Mouse (Mus musculus): ENCODE data around the gene 9930111J21Rik1.
"Not testable (repeated sequence)": the region's sequence is repeated elsewhere in the genome, so short reads cannot be mapped to it uniquely, and the experiment has no call there.

The 9930111J21Rik1 gene

DNA sequence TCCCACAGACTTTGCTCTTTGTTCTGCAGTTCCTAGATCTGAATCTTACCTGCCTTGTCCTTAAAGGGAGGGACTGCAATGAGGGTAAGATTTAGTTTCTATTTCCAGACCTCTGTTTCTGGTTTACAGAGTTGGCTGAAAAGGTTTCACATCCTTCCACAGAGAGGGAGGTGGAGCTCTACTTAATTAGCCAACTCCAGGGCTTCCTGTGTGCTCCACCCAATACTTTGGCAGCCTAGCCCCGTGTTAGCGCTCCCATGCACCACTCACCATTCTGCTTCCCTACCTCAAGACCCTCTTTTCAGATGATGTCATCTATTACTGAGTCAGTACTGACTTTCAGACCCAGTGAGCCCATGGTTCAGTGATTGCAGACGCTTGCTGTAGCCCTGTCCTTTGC is at the start of gene 9930111J21Rik1:
9930111J21Rik1 (minus strand) TSS at position 148 of the 400 bp plus-strand sequence.
- DNase-seq (ENCODE audit: low read depth, low spot score) = not testable (repeated sequence)

DNA sequence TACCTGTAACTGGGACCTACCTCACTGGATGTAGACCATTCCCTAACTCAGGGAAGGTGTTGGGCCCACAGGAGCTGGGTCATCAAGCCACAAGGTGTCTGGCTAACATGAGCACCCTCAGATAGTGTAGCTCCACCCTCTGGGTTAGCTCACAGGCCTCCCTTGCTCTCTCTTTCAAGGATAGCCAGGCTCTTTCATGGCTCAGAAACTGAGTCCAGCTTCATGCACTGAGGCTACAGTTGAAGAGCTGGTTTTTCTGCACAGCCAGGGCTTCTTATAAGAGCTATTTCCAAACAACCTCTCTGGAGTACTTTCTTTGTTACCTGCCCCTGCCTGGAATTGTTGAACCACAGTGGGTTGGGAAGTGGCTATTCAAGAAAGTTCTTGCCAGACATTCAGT is 32.9 kb upstream of the 9930111J21Rik1 start:
- DNase-seq (ENCODE audit: low read depth, low spot score) = not testable (repeated sequence)

DNA sequence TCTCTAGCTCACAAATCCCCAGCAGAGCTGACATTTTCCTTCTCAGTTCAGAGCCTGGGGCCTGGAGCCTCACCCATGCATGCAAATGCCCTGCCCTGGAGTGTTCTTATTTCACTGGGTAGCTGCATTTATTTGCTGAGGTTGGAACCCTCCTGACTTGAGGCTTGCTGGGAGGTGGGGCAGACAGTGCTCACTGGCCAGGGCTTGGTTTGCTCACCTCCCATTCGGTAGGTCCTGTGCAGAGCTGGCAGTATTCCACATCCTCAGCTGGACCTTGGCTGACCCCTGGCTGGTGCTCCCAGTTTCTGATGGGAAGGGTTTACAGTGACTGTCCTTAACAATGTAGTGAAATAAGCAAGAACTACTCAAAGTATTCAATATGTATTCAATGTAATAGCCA is 27.6 kb upstream of the 9930111J21Rik1 start:
- DNase-seq (ENCODE audit: low read depth, low spot score) = not testable (repeated sequence)

DNA sequence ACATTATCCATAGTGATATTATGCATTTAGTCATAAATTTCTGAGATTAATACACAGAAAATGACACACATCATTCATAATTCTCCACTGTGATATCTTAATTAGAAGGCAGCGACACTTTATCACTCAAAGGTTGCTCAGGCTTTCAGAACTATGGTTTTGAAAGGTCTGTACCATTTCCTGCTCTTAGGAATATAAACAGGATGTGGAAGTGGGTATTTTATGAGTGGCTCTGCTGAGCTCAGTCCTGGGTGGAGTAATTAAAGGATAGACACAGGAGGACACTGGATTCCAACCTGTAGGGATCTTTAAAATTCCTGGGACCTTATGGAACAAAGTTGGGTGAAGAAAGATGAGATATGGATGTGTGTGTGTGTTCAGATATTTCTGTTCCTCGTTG is 27.1 kb upstream of the 9930111J21Rik1 start:
- DNase-seq (ENCODE audit: low read depth, low spot score) = not testable (repeated sequence)

DNA sequence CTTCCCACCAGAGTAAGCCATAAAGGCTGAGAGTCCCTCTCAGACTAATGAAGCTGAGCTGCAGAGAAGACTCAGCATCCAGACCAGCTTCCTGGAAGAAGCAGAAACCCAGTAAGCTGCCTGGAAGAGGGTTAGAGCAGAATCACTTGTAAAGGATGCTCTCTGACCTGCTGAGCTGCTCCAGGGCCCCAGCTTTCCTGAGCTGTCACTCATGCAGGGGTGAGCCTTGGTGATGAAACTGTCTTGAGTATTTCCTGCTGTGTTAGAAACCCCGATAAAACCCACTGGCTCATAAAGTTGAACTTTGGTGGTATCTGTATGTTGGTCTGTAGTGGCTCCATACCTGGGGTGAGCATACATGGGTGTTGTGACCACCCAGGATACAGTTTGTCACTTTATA is 21.2 kb upstream of the 9930111J21Rik1 start:
- DNase-seq (ENCODE audit: low read depth, low spot score) = not testable (repeated sequence)

DNA sequence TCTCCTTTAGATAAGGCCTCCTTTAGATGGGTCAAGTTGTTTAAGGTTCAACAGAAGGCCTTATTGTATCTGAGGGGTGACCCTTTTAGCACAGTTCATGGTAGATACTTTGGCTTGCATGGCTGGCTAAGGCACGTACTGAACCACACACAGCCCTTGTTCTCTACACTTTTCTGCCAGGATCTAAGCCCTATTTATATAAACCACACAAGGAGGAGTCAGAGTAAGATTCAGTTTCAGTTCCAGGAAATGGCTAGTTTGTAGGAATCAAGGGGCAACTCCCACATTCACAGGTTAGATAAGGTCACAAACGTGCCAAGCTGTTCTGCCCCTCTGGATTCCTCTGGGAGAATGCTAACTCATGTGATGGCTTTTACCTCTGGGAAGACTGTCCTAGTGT is 14.8 kb upstream of the 9930111J21Rik1 start, which contains the start of gene Tgtp1:
Tgtp1 (minus strand) TSS at position 155 of the 400 bp plus-strand sequence.
- DNase-seq (ENCODE audit: low read depth, low spot score) = not testable (repeated sequence)

DNA sequence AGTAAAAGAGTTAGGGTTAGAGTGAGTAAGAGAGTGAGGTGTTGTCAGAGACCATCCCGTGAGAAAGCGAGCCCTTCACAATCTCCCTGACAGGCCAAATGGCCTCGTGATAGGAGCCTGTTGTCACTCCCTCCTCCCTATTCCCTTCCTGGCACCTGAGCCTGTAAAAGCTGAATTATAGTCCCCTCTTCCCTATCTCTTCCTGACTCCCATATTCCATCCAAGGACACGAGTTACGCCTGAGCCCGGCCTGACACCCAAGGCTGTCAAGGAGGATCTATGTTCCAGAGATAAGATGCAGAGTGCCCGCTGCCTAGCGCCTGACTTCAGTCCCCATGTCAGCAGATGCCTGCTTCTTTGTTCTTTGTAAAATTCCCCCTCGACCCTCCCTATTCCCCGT is 14.1 kb upstream of the 9930111J21Rik1 start:
- DNase-seq (ENCODE audit: low read depth, low spot score) = not testable (repeated sequence)

DNA sequence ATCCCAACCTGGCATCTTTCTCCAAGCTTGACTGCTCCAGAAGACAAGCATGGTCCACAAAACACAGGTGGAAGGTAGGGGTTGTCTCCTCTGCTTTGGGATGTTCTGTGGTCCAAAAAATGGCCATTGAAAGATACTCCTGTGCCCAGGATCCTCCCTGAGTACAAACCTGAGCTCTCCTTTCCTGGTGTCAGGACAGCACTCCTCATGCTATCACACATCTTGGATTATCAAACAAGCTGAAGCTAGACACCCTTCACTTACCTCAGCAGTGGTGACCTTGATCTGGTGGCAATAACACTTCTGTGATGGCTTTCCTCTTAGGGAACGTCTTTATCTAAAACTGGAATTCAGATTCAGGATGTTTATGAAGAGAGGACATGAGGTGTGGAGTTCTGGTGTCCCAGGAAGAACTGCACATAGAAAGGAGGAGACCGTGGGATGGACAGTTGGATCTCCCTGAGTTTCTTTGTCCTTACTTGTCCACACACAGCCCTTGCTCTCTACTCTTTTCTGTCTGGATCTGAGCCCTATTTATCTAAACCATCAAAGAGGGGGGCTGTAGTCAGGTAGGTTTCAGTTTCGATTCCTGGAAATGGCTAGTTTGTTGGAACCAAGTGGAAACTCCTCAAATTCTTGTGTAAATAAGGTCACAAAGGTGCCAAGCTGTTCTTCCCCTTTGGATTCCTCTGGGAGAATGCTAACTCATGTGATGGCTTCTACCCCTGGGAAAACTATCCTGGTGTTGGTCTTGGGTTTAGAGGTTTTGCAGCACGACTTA is 12.7 kb upstream of the 9930111J21Rik1 start, which contains the start of gene Gm12185:
Gm12185 (minus strand) TSS at position 487 of the 781 bp plus-strand sequence.
- DNase-seq (ENCODE audit: low read depth, low spot score) = not testable (repeated sequence)

DNA sequence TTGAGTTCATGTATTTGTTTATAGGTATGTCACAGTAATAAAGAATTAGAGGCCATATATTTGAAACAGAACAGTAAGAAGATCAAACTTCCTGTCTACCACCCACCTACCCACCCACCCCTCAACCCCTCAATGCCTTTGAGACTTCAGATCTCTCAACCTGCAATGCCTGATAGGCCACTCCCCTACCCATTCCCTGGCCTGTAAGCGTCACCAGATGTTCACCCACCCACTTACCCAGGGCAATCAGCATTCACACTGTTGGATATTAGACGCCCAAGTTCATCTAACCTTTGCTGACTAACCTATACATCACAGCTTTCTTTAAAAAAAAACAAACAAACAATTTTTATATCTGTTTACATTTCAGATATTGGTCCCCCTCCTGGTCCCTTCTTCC is 10.8 kb upstream of the 9930111J21Rik1 start:
- not testable (repeated sequence) for DNase-seq (ENCODE audit: low read depth, low spot score)

DNA sequence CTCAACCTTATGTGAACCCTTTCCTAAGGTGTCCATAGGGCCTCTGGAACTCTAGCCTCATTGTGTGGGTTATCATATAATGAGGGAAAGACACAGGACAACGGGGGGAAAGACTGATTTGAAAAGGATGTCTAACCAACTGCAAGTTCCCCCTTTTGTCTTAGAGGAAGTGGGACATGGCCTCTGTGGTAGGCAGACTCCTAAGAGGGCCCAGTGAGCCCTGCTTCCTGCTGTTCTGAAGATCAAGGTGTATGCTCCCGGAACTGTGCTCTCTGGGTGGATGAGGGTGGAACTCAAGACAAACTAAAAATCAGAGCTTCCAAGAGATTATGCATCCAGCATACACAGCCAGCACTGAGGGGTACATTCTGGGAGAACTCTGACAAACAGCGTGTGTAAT is 9.0 kb upstream of the 9930111J21Rik1 start:
- not testable (repeated sequence) for DNase-seq (ENCODE audit: low read depth, low spot score)

DNA sequence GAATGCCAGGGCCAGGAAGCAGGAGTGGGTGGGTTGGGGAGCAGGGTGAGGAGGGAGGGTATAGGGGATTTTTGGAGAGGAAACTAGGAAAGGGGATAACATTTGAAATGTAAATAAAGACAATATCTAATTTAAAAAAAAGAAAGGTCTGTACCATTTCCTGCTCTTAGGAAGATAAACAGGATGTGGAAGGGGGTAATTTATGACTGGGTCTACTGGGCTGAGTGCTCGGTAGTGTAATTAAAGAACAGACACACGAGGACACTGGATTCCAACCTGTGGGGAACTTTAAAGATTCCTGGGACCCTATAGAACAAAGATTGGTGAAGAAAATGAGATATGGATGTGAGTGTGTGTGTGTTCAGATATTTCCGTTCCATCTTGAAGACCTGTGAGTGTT is 3.6 kb upstream of the 9930111J21Rik1 start:
- not testable (repeated sequence) for DNase-seq (ENCODE audit: low read depth, low spot score)

DNA sequence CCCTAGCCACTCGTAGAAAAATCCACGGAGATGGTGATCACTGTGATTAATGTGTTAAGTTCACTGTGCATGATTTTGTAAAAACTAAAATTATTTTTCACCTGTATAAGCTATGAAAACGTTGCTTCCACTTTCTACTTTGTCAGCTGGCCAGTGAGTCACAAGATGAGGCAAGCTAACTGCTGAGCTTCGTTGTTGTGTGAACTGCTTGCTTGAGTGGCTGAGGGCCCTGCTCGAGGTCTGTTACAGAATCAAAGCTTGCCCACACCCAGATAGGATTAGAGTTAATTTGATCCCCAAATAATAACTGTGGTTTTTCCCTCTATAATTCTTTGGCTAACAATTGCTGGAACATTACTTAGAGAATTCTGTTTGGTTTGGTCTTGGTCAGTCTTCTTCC is 854 bp upstream of the 9930111J21Rik1 start:
- not testable (repeated sequence) for DNase-seq (ENCODE audit: low read depth, low spot score)

DNA sequence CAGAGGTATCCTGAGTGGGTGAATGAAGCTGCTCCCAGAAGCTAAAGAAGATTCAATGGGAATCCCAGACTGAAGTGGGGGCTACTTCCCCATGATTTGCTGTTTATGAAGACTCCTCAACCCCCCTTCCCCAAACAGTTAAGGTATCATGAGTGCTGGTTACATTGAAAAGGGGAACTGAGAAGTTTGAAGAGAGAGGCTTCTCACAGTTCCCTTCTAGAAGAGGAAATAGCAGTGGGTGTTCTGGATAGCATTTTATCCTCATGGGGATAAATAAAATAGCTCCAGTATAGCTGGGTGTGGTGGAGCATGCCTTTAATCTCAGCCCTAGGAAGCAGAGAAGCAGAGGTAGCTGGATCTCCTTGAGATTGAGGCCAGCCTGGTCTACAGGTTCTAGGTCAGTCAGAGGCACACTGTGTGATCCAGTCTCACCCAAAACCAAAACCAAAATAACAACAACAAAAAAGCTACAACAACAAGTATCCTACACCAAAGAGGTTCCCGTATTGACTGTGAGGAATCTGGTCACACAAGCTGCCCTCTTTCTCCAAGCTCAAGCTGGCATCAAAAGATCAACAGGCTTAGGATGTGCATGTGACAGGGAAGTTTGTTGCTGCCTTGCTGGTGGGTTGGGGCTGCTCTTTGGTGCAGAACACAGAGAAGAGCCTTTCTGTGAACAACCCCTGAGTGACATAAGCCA is 808 bp downstream of the 9930111J21Rik1 start, which contains the start of gene Olfr56:
Olfr56 (plus strand) TSS at position 650 of the 700 bp plus-strand sequence.
- not testable (repeated sequence) for DNase-seq (ENCODE audit: low read depth, low spot score)

DNA sequence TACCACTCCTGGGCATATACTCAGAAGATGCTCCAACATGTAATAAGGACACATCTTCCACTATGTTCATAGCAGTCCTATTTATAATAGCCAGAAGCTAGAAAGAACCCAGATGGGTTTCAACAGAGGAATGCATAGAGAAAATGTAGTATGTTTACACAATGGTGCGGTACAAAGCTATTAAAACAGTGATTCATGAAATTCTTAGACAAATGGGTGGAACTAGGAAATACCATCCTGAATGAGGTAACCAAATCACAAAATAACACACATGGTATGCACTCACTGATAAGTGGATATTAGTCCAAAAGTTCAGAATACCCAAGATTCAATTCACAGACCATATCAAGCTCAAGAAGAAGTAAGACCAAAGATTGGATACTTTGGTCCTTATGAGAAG is 4.5 kb downstream of the 9930111J21Rik1 start:
- DNase-seq (ENCODE audit: low read depth, low spot score) = not testable (repeated sequence)

DNA sequence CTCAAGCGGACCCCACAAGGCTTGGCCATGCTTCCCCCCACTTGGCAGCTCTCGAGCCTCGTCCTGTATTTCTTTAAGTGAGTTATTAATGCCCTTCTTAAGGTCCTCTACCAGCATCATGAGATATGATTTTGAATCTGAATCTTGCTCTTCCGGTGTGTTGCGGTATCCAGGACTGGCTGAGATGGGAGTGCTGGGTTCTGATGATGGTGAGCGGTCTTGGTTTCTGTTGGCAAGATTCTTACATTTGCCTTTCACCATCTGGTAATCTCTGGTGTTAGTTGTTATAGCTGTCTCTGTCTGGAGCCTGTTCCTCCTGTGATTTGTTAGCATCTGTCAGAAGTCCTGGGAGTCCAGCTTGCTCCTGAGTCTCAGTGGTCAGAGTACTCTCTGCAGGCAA is 33.1 kb downstream of the 9930111J21Rik1 start, which contains the start of gene Psme2b:
Psme2b (minus strand) TSS at position 101 of the 400 bp plus-strand sequence.
- DNase-seq (ENCODE audit: low read depth, low spot score) = not testable (repeated sequence)

DNA sequence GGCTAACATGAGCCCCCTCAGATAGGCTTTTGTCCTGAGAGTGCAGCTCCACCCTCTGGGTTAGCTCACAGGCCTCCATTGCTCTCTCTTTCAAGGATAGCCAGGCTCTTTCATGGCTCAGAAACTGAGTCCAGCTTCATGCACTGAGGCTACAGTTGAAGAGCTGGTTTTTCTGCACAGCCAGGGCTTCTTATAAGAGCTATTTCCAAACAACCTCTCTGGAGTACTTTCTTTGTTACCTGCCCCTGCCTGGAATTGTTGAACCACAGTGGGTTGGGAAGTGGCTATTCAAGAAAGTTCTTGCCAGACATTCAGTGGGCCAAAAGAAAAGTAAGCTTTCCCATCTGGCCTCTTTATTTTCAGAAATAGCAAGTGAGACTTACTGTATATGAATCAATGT is 39.9 kb downstream of the 9930111J21Rik1 start:
- not testable (repeated sequence) for DNase-seq (ENCODE audit: low read depth, low spot score)

DNA sequence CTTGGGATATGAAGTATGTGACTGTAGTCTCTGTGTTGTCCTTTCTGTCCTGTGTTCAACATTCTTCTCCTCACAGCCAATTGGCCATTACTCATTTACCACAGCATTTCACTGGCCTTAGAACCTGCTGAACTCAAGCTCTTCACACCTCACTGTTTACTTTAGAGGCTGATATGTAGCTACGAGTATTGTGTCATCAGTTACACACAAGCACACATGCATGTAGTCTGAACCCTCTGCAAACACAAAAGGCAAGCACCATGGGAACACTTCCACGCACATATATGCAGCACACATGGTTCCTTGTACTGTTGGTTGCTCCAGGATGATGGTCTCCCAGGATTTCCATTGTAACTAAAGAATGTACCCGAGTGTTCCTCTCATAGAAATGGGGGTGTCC is 43.9 kb downstream of the 9930111J21Rik1 start:
- DNase-seq (ENCODE audit: low read depth, low spot score) = not testable (repeated sequence)

DNA sequence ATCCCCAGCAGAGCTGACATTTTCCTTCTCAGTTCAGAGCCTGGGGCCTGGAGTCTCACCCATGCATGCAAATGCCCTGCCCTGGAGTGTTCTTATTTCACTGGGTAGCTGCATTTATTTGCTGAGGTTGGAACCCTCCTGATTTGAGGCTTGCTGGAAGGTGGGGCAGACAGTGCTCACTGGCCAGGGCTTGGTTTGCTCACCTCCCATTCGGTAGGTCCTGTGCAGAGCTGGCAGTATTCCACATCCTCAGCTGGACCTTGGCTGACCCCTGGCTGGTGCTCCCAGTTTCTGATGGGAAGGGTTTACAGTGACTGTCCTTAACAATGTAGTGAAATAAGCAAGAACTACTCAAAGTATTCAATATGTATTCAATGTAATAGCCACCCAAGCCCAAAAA is 45.3 kb downstream of the 9930111J21Rik1 start:
- not testable (repeated sequence) for DNase-seq (ENCODE audit: low read depth, low spot score)

DNA sequence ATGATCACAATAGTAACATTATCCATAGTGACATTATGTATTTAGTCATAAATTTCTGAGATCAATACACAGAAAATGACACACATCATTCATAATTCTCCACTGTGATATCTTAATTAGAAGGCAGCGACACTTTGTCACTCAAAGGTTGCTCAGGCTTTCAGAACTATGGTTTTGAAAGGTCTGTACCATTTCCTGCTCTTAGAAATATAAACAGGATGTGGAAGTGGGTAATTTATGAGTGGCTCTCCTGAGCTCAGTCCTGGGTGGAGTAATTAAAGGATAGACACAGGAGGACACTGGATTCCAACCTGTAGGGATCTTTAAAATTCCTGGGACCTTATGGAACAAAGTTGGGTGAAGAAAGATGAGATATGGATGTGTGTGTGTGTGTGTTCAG is 45.8 kb downstream of the 9930111J21Rik1 start:
- DNase-seq (ENCODE audit: low read depth, low spot score) = not testable (repeated sequence)

DNA sequence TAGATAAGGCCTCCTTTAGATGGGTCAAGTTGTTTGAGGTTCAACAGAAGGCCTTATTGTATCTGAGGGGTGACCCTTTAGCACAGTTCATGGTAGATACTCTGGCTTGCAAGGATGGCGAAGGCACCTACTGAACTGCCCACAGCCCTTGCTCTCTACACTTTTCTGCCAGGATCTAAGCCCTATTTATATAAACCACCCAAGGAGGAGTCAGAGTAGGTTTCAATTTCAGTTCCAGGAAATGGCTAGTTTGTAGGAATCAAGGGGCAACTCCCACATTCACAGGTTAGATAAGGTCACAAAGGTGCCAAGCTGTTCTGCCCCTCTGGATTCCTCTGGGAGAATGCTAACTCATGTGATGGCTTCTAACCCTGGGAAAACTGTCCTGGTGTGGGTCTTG is 51.1 kb downstream of the 9930111J21Rik1 start:
- DNase-seq (ENCODE audit: low read depth, low spot score) = not testable (repeated sequence)

DNA sequence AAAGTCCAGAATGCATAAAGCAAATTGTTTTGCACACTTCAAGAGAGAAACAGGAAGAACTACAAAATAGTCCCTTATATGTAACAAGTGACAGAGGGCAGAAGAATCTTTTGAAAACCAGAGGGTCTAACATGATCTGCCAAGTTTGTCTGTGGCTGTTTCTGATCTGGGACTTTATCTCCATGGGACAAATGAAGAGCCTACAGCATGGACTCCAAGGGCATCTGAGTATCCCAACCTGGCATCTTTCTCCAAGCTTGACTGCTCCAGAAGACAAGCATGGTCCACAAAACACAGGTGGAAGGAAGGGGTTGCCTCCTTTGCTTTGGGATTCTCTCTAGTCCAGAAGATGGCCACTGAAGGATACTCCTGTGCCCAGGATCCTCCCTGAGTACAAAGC is 52.8 kb downstream of the 9930111J21Rik1 start:
- not testable (repeated sequence) for DNase-seq (ENCODE audit: low read depth, low spot score)

DNA sequence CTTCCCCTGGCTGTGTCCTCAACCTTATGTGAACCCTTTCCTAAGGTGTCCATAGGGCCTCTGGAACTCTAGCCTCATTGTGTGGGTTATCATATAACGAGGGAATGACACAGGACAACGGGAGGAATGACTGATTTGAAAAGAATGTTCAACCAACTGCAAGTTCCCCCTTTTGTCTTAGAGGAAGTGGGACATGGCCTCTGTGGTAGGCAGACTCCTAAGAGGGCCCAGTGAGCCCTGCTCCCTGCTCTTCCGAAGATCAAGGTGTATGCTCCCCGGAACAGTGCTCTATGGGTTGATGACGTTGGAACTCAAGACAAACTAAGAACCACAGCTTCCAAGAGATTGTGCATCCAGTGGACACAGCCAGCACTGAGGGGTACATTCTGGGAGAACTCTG is 55.4 kb downstream of the 9930111J21Rik1 start:
- DNase-seq (ENCODE audit: low read depth, low spot score) = not testable (repeated sequence)
